Mouse (Mus musculus) olfactory bulb, adult 2 months (tissue): ENCODE measurements around the gene 4930564D02Rik.

Experiments
- CTCF ChIP-seq: fragments of 200-500 bp; IDR thresholded peaks from 2 replicates; pipeline ENCODE4 v1.5.1; 2012; ENCODE audit warnings: low read depth, mild to moderate bottlenecking, low read length, moderate library complexity; ENCODE audit not compliant: insufficient read depth
- POLR2A ChIP-seq: fragments of 200-500 bp; IDR thresholded peaks from 2 replicates; pipeline ENCODE4 v1.6.1; 2012; ENCODE audit warnings: mild to moderate bottlenecking, low read depth, low read length, moderate library complexity; ENCODE audit not compliant: insufficient read depth

DNA sequence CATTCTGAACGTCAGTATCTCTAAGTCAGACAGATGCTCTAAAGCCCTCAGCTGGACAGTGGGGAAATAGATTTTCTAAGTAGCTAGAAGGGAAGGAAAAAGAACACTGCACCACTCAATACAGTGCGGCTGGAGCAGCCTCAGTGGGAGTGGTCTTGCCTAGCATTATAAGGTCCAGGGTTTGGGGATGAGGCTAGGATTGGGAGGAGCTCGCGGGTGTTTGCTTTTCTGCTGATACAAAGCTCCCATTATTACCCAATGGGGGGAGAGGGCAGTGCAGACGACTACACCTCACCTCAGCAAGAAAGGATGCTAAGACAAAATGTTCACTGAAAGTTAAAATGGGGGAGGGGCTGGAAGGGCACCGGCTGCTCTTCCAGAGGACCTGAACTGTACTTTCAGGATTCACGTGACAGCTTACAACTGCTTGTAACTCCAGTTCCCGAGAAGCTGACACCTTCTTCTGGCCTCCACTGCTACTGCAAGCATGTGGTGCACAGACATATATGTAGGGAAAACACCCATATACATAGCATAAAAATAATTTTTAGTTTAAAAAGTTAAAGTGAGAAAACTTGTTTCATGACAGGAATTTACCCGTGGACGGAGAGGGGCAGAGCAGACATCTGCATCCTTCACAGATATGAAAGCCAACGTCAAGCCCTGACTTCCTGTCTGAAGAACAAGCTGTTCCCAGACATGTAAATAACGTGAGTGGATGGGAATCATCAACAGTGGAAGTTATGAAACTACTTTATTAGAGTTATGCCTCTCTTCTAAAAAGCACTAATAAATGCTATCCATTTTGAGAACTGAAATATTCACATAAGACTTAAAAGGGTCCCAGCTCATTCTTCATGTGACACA is 46.6 kb upstream of the 4930564D02Rik start:
- TF ChIP-seq CTCF, result no peak
- no peak for TF ChIP-seq POLR2A
